Mouse (Mus musculus): ENCODE results near the gene Ptpn1. TPM values are rescaled to one million over a fixed set of nuclear protein-coding genes. Genes with fewer than 3 reads are reported as not detected.

The Ptpn1 gene
- polyA plus RNA-seq, 1 experiment from 2014 or later: 50.7 TPM

DNA sequence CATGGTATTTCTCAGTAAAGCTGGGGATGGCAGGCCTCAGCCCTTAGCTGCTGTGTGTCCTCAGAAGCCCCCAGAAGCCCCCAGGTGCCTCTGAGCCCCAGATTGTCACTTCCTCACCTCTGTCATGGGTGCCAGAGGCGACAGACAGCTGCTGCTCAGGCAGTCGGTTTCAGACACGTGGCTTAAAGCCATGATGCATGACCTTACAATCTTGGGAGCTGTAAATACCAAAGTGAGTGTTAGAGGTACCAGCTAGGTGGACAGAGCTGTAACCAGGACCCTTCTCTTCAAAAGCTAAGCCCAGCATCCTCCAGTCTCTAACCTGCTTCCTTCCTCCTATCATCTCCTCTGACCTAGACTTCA lies 21.7 kb upstream of the Ptpn1 start:
- Histone ChIP-seq H3K27me3 (replicated peaks; ENCODE audit: control insufficient read depth, insufficient read depth, low read length) (no peaks in the 10 kb centered on the region), H3K9me3 (ENCODE audit: control insufficient read depth, low read length) (no peaks in the 10 kb centered on the region), H3K4me1 (replicated peaks; ENCODE audit: control insufficient read depth, insufficient read depth, low read length) (no peaks in the 10 kb centered on the region), H3K9ac (ENCODE audit: low read depth, low read length) (no peak overlapping the region), H3K4me3 (ENCODE audit: low read depth, low read length) (no peak overlapping the region), H3K4me2 (no peak overlapping the region), H3K27ac (ENCODE audit: low read depth, low read length) (no peak overlapping the region), H3K36me3 (ENCODE audit: control insufficient read depth, insufficient read depth, low read length) (no peaks in the 10 kb centered on the region)
- ATAC-seq (replicated peaks; ENCODE audit: low FRiP score) (no peak), DNase-seq (ENCODE audit: low spot score) (no peak)
- 44% methylated on average over 3 of the region's 3 CpGs for WGBS

DNA sequence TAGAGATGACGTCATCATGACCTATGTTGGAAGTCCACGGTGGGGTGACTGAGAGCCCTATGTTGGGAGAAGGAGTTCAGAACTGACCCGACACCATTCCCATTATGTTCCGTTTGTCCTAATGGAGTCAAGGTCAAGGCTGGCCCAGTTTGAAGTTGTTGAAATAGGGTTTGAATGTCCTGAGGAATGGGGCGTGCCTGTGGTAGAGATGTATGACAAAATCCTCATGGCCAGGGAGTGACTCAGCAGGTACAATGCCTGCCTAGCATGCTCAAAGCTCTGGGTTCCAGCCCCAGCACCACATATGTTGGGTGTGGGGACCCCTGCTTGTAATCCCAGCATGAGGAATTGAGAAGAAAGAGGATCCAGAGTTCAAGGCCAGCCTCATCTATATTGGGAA lies 20.3 kb upstream of the Ptpn1 start:
- Histone ChIP-seq H3K4me2 (no peak overlapping the region), H3K4me3 (ENCODE audit: low read depth, low read length) (no peak overlapping the region), H3K27me3 (replicated peaks; ENCODE audit: control insufficient read depth, insufficient read depth, low read length) (no peaks in the 10 kb centered on the region), H3K9ac (ENCODE audit: low read depth, low read length) (no peak overlapping the region), H3K4me1 (replicated peaks; ENCODE audit: control insufficient read depth, insufficient read depth, low read length) (no peaks in the 10 kb centered on the region), H3K36me3 (ENCODE audit: control insufficient read depth, insufficient read depth, low read length) (no peaks in the 10 kb centered on the region), H3K9me3 (ENCODE audit: control insufficient read depth, low read length) (no peaks in the 10 kb centered on the region), H3K27ac (ENCODE audit: low read depth, low read length) (no peak overlapping the region)
- 83% methylated on average over 5 of the region's 5 CpGs for WGBS
- no peak for ATAC-seq (replicated peaks; ENCODE audit: low FRiP score)
- DNase-seq (ENCODE audit: low spot score): no peak

DNA sequence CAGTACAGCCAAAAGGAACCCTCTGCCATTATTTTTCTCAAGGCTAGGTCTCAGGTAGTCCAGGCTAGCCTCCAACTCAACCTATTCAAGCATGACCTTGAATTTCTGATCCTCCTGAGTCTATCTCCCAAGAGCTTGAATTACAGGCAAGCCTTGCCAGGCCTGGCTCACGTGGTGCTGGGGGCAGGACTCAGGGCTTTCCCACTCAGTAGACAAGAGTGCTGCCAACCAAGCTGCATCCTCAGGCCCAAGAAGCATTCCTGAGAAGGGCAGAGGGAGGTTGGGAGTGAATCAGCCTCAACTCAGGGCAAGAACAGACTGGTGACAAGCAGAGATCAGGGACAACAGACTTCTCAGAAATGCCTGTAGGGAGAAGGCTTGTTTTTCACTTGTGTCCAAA lies 12.8 kb upstream of the Ptpn1 start:
- H3K36me3 ChIP-seq (ENCODE audit: control insufficient read depth, insufficient read depth, low read length): no peaks in the 10 kb centered on the region
- H3K9ac ChIP-seq (ENCODE audit: low read depth, low read length): no peak overlapping the region
- ATAC-seq (replicated peaks; ENCODE audit: low FRiP score): no peak
- no peak overlapping the region for H3K27ac ChIP-seq (ENCODE audit: low read depth, low read length)
- no peaks in the 10 kb centered on the region for H3K27me3 ChIP-seq (replicated peaks; ENCODE audit: control insufficient read depth, insufficient read depth, low read length)
- H3K4me1 ChIP-seq (replicated peaks; ENCODE audit: control insufficient read depth, insufficient read depth, low read length): 0 out of 2 replicates have a peak, but pooled peaks cover 2% of the 10 kb centered on the region
- H3K4me2 ChIP-seq: no peak overlapping the region
- DNase-seq (ENCODE audit: low spot score): no peak
- no peaks in the 10 kb centered on the region for H3K9me3 ChIP-seq (ENCODE audit: control insufficient read depth, low read length)
- 76% methylated on average over 1 of the region's 1 CpGs for WGBS
- no peak overlapping the region for H3K4me3 ChIP-seq (ENCODE audit: low read depth, low read length)

DNA sequence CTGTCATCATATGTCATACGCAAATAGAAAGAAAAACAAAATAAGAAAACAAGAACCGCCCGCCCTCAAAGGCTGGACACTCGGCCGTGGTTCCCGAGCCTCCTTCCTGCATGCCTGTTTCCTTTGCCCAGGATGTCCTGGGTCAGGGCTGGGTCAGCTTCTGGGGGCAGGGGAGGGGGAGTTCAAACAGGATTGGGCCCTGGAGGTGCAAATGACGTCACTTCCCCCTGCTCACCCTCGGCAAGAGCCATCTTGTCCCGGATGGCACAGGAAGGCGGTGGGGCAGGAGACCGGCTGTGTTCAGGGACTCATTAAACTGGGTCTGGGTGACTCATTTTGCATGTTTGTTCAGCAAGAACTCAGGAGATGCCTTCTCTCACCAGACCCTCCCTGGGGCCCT lies 11.8 kb upstream of the Ptpn1 start:
- Histone ChIP-seq H3K27me3 (replicated peaks; ENCODE audit: control insufficient read depth, insufficient read depth, low read length) (no peaks in the 10 kb centered on the region), H3K9me3 (ENCODE audit: control insufficient read depth, low read length) (no peaks in the 10 kb centered on the region), H3K9ac (ENCODE audit: low read depth, low read length) (no peak overlapping the region), H3K36me3 (ENCODE audit: control insufficient read depth, insufficient read depth, low read length) (no peaks in the 10 kb centered on the region), H3K27ac (ENCODE audit: low read depth, low read length) (peak overlapping the region; percentile 32; the same call in 1 of the 2 replicates), H3K4me2 (no peak overlapping the region; the same call in 1 of the 2 replicates), H3K4me1 (replicated peaks; ENCODE audit: control insufficient read depth, insufficient read depth, low read length) (peaks cover 8% of the 10 kb centered on the region; the same call in 1 of the 2 replicates), H3K4me3 (ENCODE audit: low read depth, low read length) (no peak overlapping the region)
- DNase-seq (ENCODE audit: low spot score) (no peak), ATAC-seq (replicated peaks; ENCODE audit: low FRiP score) (no peak)
- 55% methylated on average over 11 of the region's 11 CpGs for WGBS

DNA sequence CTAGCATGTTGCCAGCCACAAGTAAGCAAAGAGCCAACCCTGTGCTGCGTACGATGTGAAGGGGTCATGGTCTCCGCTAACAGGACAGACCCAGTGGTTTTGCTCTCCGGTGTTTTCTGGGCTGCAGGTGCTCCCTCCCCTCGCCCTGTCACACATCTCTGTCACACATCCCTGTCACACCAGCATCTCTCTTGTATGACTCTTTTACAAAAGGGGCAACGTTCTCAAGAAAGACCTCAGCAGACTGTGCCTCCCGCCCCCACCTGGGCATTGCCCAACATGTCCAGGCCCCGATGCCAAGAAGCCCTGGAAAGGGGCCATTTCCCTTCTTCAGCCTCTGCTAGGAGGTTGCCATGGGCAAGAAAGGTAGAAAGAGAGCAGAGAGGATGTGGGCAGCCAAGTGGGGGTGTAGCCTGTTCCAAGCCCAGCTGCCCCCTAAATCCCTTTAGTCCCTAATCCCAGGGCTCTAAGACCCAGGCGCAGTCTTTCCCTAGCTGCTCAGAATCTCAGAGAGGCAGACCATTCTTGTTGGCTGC lies 10.8 kb upstream of the Ptpn1 start:
- Histone ChIP-seq H3K4me1 (replicated peaks; ENCODE audit: control insufficient read depth, insufficient read depth, low read length) (peaks cover 11% of the 10 kb centered on the region; the same call in 1 of the 2 replicates), H3K27ac (ENCODE audit: low read depth, low read length) (no peak overlapping the region), H3K9ac (ENCODE audit: low read depth, low read length) (no peak overlapping the region), H3K4me2 (no peak overlapping the region), H3K27me3 (replicated peaks; ENCODE audit: control insufficient read depth, insufficient read depth, low read length) (no peaks in the 10 kb centered on the region), H3K4me3 (ENCODE audit: low read depth, low read length) (no peak overlapping the region), H3K9me3 (ENCODE audit: control insufficient read depth, low read length) (no peaks in the 10 kb centered on the region), H3K36me3 (ENCODE audit: control insufficient read depth, insufficient read depth, low read length) (no peaks in the 10 kb centered on the region)
- ATAC-seq (replicated peaks; ENCODE audit: low FRiP score) (no peak), DNase-seq (ENCODE audit: low spot score) (no peak)
- WGBS: 88% methylated on average over 9 of the region's 9 CpGs

DNA sequence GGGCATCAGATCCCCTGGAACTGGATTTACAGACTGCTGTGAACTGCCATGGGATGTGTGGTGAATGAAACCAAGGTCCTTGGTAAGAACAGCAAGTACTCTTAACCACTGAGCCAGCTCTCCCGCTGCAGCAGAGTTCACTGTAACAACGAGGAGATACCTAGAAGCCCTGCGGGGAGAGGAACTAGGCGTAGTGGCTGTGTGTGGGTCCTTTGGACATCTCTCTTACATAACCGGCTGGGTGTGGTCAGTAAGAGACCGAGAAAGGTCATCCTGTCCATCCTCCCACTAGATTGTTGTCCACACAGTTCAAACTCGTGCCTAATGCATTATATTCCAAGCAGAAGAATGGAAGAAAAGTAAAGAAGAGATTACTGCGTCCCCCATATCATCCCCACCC lies 10.0 kb upstream of the Ptpn1 start:
- no peaks in the 10 kb centered on the region for H3K36me3 ChIP-seq (ENCODE audit: control insufficient read depth, insufficient read depth, low read length)
- WGBS: 69% methylated on average over 8 of the region's 8 CpGs
- no peak overlapping the region for H3K4me2 ChIP-seq
- no peak overlapping the region for H3K27ac ChIP-seq (ENCODE audit: low read depth, low read length)
- no peaks in the 10 kb centered on the region for H3K27me3 ChIP-seq (replicated peaks; ENCODE audit: control insufficient read depth, insufficient read depth, low read length)
- no peak overlapping the region for H3K4me3 ChIP-seq (ENCODE audit: low read depth, low read length)
- H3K9ac ChIP-seq (ENCODE audit: low read depth, low read length): no peak overlapping the region
- ATAC-seq (replicated peaks; ENCODE audit: low FRiP score) (no peak), DNase-seq (ENCODE audit: low spot score) (no peak)
- peaks cover 11% of the 10 kb centered on the region; the same call in 1 of the 2 replicates for H3K4me1 ChIP-seq (replicated peaks; ENCODE audit: control insufficient read depth, insufficient read depth, low read length)
- H3K9me3 ChIP-seq (ENCODE audit: control insufficient read depth, low read length): no peaks in the 10 kb centered on the region

DNA sequence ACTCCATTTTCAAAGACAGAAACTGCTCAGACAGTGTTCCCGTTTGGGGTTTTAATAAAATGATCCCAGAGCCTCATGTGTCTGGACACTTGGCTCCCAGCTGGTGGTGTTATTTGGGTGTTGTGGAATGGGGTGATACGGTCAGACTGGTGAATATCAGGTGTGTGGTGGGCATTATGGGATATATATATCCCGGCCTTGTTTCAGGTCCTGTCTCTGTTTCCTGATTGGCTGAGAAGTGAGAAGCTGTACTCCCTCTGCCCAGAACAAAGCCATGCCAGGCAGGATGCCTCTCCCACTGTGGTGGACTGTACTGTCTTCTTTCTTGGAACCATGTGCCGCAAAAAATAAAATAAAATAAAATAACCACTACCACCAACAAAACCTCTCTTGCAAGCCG lies 7.8 kb upstream of the Ptpn1 start:
- H3K9ac ChIP-seq (ENCODE audit: low read depth, low read length): no peak overlapping the region
- H3K4me3 ChIP-seq (ENCODE audit: low read depth, low read length): no peak overlapping the region
- peak overlapping the region; percentile 89 for H3K4me2 ChIP-seq
- ATAC-seq (replicated peaks; ENCODE audit: low FRiP score) (no peak), DNase-seq (ENCODE audit: low spot score) (no peak)
- 77% methylated on average over 5 of the region's 5 CpGs for WGBS
- H3K9me3 ChIP-seq (ENCODE audit: control insufficient read depth, low read length): no peaks in the 10 kb centered on the region
- H3K27me3 ChIP-seq (replicated peaks; ENCODE audit: control insufficient read depth, insufficient read depth, low read length): no peaks in the 10 kb centered on the region
- no peak overlapping the region for H3K27ac ChIP-seq (ENCODE audit: low read depth, low read length)
- no peaks in the 10 kb centered on the region for H3K36me3 ChIP-seq (ENCODE audit: control insufficient read depth, insufficient read depth, low read length)
- peaks cover 11% of the 10 kb centered on the region; the same call in 1 of the 2 replicates for H3K4me1 ChIP-seq (replicated peaks; ENCODE audit: control insufficient read depth, insufficient read depth, low read length)

DNA sequence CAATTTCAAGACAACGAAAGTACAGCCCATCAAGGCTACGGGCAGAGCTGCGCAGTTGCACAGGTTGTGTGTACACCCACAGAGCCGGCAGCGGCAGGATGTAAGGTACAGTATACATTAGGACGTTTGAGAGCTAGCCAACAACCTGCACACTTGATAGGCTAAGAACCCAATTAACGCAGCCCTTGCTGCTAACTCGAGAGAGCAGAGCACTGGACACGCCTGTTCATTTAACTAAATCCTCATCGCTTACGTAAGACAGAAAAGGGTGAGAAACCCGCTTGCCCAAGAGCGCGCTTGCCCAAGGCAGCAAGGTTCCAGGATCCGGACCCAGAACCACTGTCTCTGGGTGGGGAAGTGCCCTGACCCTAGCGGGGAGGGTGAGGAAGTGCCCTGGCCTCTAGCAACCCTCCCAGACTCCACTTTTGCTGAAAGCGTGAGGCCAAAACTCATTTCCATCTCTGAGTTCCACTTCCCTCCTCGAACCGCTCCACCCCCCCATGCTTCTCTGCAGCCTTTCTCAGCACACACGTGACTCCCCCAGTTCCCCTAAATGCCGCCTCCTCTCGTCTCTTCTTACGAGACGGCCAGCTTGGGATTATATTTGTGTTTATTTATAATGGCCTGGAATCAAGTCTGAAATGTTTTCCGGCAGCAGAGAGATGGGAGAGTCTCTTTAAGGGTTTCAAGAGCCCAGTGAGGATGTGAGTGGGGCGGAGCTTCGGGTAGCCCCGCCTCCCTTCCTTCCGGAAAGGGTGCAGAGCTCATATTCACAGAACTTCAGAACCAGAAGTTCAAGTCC lies 6.9 kb upstream of the Ptpn1 start:
- Histone ChIP-seq H3K27me3 (replicated peaks; ENCODE audit: control insufficient read depth, insufficient read depth, low read length) (no peaks in the 10 kb centered on the region), H3K9me3 (ENCODE audit: control insufficient read depth, low read length) (no peaks in the 10 kb centered on the region), H3K4me3 (ENCODE audit: low read depth, low read length) (peak overlapping the region; percentile 51), H3K4me2 (peak overlapping the region; percentile 89), H3K9ac (ENCODE audit: low read depth, low read length) (peak overlapping the region; percentile 65), H3K36me3 (ENCODE audit: control insufficient read depth, insufficient read depth, low read length) (no peaks in the 10 kb centered on the region), H3K4me1 (replicated peaks; ENCODE audit: control insufficient read depth, insufficient read depth, low read length) (peaks cover 13% of the 10 kb centered on the region; the same call in 1 of the 2 replicates), H3K27ac (ENCODE audit: low read depth, low read length) (peak overlapping the region; percentile 85)
- ATAC-seq (replicated peaks; ENCODE audit: low FRiP score) (peak; percentile 82), DNase-seq (ENCODE audit: low spot score) (peak; percentile 84)
- WGBS: 5% methylated on average over 29 of the region's 29 CpGs

Data from liver, embryonic 11.5 days (tissue).